Mouse (Mus musculus): Measurements from ENCODE around the gene Tnfrsf14. TPM values are rescaled to one million over a fixed set of nuclear protein-coding genes. Genes with fewer than 3 reads are reported as not detected.

The Tnfrsf14 gene
- polyA plus RNA-seq, 1 experiment from 2014 or later: 0.78 TPM

- 1% methylated on average over 15 of the region's 15 CpGs for WGBS
- Histone ChIP-seq H3K36me3 (ENCODE audit: insufficient read depth) (no peaks in the 10 kb centered on the region), H3K4me3 (ENCODE audit: low read depth, low read length) (0 out of 2 replicates have a peak overlapping the region, but pooled peaks have one; percentile 7), H3K9me3 (ENCODE audit: low read depth, low read length) (no peaks in the 10 kb centered on the region), H3K9ac (peak overlapping the region; percentile 3), H3K27me3 (ENCODE audit: insufficient read depth, low read length) (peaks cover 82% of the 10 kb centered on the region), H3K4me2 (peak overlapping the region; percentile 53), H3K4me1 (ENCODE audit: insufficient read depth) (peaks cover 11% of the 10 kb centered on the region), H3K27ac (ENCODE audit: low read depth) (no peak overlapping the region)
- DNase-seq: peak; percentile 70
- no peak for TF ChIP-seq CTCF (IDR thresholded peaks at IDR 0.05; ENCODE audit: low read depth)
- 0 out of 2 replicates have a peak, but pooled peaks have one; percentile 33 for ATAC-seq (ENCODE audit: insufficient read depth)
Observed at GRCm38 (mm10) chr4:154958171-154958570, 29.8 kb upstream of the Tnfrsf14 start.

- H3K4me1 ChIP-seq (ENCODE audit: insufficient read depth): peaks cover 11% of the 10 kb centered on the region
- H3K27me3 ChIP-seq (ENCODE audit: insufficient read depth, low read length): peaks cover 82% of the 10 kb centered on the region
- H3K4me3 ChIP-seq (ENCODE audit: low read depth, low read length): no peak overlapping the region
- no peak for TF ChIP-seq CTCF (IDR thresholded peaks at IDR 0.05; ENCODE audit: low read depth)
- WGBS: 35% methylated on average over 13 of the region's 13 CpGs
- ATAC-seq (ENCODE audit: insufficient read depth): no peak
- DNase-seq: peak; percentile 37
- no peaks in the 10 kb centered on the region for H3K36me3 ChIP-seq (ENCODE audit: insufficient read depth)
- no peak overlapping the region for H3K27ac ChIP-seq (ENCODE audit: low read depth)
- H3K9me3 ChIP-seq (ENCODE audit: low read depth, low read length): no peaks in the 10 kb centered on the region
- H3K4me2 ChIP-seq: peak overlapping the region; percentile 53; the same call in 1 of the 2 replicates
- no peak overlapping the region; the same call in 1 of the 2 replicates for H3K9ac ChIP-seq
Observed at GRCm38 (mm10) chr4:154957289-154957993, 29.1 kb upstream of the Tnfrsf14 start.

- DNase-seq (no peak), ATAC-seq (ENCODE audit: insufficient read depth) (no peak)
- H3K27me3 ChIP-seq (ENCODE audit: insufficient read depth, low read length): peaks cover 82% of the 10 kb centered on the region
- H3K9me3 ChIP-seq (ENCODE audit: low read depth, low read length): no peaks in the 10 kb centered on the region
- WGBS: 39% methylated on average over 9 of the region's 9 CpGs
- H3K4me3 ChIP-seq (ENCODE audit: low read depth, low read length): no peak overlapping the region
- H3K27ac ChIP-seq (ENCODE audit: low read depth): no peak overlapping the region
- H3K36me3 ChIP-seq (ENCODE audit: insufficient read depth): no peaks in the 10 kb centered on the region
- TF ChIP-seq CTCF (IDR thresholded peaks at IDR 0.05; ENCODE audit: low read depth): no peak
- H3K9ac ChIP-seq: no peak overlapping the region
- H3K4me2 ChIP-seq: no peak overlapping the region
- peaks cover 11% of the 10 kb centered on the region for H3K4me1 ChIP-seq (ENCODE audit: insufficient read depth)
Observed at GRCm38 (mm10) chr4:154956604-154957003, 28.2 kb upstream of the Tnfrsf14 start.

GRCm38 (mm10) chr4:154952461-154953241 lies 24.3 kb upstream of the Tnfrsf14 start:
- no peak overlapping the region for H3K27ac ChIP-seq (ENCODE audit: low read depth)
- DNase-seq (no peak), ATAC-seq (ENCODE audit: insufficient read depth) (no peak)
- peaks cover 4% of the 10 kb centered on the region; the same call in 1 of the 2 replicates for H3K4me1 ChIP-seq (ENCODE audit: insufficient read depth)
- 2% methylated on average over 26 of the region's 26 CpGs for WGBS
- no peak overlapping the region for H3K4me3 ChIP-seq (ENCODE audit: low read depth, low read length)
- H3K9me3 ChIP-seq (ENCODE audit: low read depth, low read length): no peaks in the 10 kb centered on the region
- no peak overlapping the region for H3K9ac ChIP-seq
- peaks cover 80% of the 10 kb centered on the region for H3K27me3 ChIP-seq (ENCODE audit: insufficient read depth, low read length)
- no peak for TF ChIP-seq CTCF (IDR thresholded peaks at IDR 0.05; ENCODE audit: low read depth)
- no peak overlapping the region for H3K4me2 ChIP-seq
- H3K36me3 ChIP-seq (ENCODE audit: insufficient read depth): no peaks in the 10 kb centered on the region

GRCm38 (mm10) chr4:154949589-154949982 lies 21.2 kb upstream of the Tnfrsf14 start:
- TF ChIP-seq CTCF (IDR thresholded peaks at IDR 0.05; ENCODE audit: low read depth): no peak
- Histone ChIP-seq H3K9ac (no peak overlapping the region), H3K4me3 (ENCODE audit: low read depth, low read length) (no peak overlapping the region), H3K36me3 (ENCODE audit: insufficient read depth) (no peaks in the 10 kb centered on the region), H3K27ac (ENCODE audit: low read depth) (no peak overlapping the region), H3K4me2 (no peak overlapping the region), H3K9me3 (ENCODE audit: low read depth, low read length) (no peaks in the 10 kb centered on the region), H3K27me3 (ENCODE audit: insufficient read depth, low read length) (peaks cover 63% of the 10 kb centered on the region), H3K4me1 (ENCODE audit: insufficient read depth) (no peaks in the 10 kb centered on the region)
- ATAC-seq (ENCODE audit: insufficient read depth) (no peak), DNase-seq (no peak)
- WGBS: 12% methylated on average over 16 of the region's 16 CpGs

- Histone ChIP-seq H3K27me3 (ENCODE audit: insufficient read depth, low read length) (peaks cover 58% of the 10 kb centered on the region), H3K4me3 (ENCODE audit: low read depth, low read length) (no peak overlapping the region), H3K4me1 (ENCODE audit: insufficient read depth) (no peaks in the 10 kb centered on the region), H3K4me2 (no peak overlapping the region), H3K9ac (no peak overlapping the region), H3K36me3 (ENCODE audit: insufficient read depth) (no peaks in the 10 kb centered on the region), H3K9me3 (ENCODE audit: low read depth, low read length) (no peaks in the 10 kb centered on the region), H3K27ac (ENCODE audit: low read depth) (no peak overlapping the region)
- no peak for TF ChIP-seq CTCF (IDR thresholded peaks at IDR 0.05; ENCODE audit: low read depth)
- DNase-seq (no peak), ATAC-seq (ENCODE audit: insufficient read depth) (no peak)
- 58% methylated on average over 6 of the region's 6 CpGs for WGBS
Observed at GRCm38 (mm10) chr4:154948940-154949588, 20.7 kb upstream of the Tnfrsf14 start.
